Mouse (Mus musculus) adrenal gland, adult 8-10 months (tissue): ENCODE measurements around the gene Vps26b. TPM values are rescaled to one million over a fixed set of nuclear protein-coding genes. Genes with fewer than 3 reads are reported as not detected.

Source experiments
- DNase-seq: peaks from one replicate; pipeline ENCODE4 v3.0.0; 2022
- total RNA-seq, 4 experiments: library from RNA; stranded (reverse); gene quantifications; 2 replicates each; pipeline ENCODE4 v1.2.4; 2022

The Vps26b gene
- total RNA-seq, 4 experiments from 2014 or later = 42.2 to 49.8 (median 44.1) TPM

GRCm38 (mm10) chr9:26993900-26994299, 36.0 kb downstream of the Vps26b start:
- DNase-seq = no peak

- DNase-seq = no peak
Observed at GRCm38 (mm10) chr9:26993118-26993517, 36.7 kb downstream of the Vps26b start.

GRCm38 (mm10) chr9:26990181-26990580, 39.7 kb downstream of the Vps26b start:
- DNase-seq = no peak

DNA sequence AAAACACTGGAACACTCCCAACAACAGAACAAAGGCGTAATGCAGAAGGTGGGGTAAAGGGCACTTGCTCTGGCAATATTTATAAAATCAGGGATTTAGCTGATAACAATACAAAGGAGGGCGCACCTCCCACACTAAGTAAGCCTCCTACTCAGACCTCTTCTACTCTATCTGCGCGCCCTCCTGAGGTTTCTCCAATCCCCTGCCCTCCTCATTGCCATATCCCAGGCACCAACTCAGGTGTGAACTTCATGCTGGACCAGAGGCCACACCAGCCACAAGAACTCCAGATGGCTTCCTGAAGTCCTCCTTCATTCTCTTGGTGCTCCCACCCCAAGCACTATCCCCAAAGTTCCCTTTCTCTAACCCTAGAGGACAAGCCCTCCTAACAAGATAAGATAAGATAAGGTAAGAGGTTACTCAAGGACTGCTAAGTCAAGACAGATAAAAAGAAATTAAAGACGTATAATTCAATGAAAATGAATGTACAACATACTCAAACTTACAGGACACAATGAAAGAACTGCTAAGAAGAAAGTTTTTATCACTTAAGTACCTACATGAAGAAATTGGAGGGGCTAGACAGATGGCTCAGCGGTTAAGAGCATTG, 44.1 kb downstream of the Vps26b start:
- no peak for DNase-seq

DNA sequence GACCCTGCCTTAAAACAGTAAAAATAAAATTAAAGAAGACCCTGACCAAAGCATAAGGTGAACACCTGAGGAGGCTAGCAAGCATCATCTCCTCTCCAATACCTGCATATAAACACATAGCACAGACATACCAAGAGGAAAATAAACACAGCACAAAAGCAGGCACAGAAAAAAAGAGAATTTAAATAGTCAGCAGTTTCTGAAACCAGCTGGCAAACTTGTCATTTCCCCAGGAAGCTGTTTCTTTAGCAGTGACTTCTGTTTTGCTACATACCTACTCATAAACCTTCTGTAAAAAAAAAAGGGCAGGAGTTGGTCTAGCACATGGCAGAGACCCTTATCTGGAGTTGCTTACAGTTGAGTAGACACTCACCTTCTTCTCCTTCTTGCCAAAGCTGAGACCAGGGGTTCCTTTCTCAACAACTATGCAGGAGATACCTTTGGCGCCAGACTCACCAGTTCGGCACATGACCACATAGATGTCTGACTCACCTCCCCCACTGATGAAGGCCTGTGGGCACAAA, 44.7 kb downstream of the Vps26b start:
- no peak for DNase-seq

- no peak for DNase-seq
Observed at GRCm38 (mm10) chr9:26978776-26979175, 51.1 kb downstream of the Vps26b start.

- no peak for DNase-seq
Observed at GRCm38 (mm10) chr9:26977754-26978153, 52.1 kb downstream of the Vps26b start.

Other genes starting within 250 kb of the Vps26b start
- 10 to 100 TPM in 2 of 4 experiments, 1 to 10 TPM in 2; 4.8 to 23.3 (median 10.1) TPM for gene Glb1l2, start 223.6 kb downstream of the Vps26b start, total RNA-seq
- 1 to 10 TPM; 1.1 to 2.6 (median 1.6) TPM for gene Glb1l3, start 169.2 kb downstream of the Vps26b start, total RNA-seq
- gene Gm1110, start 107.0 kb downstream of the Vps26b start, total RNA-seq = not detected
- 10 to 100 TPM; 88.0 to 99.3 (median 96.0) TPM for gene Acad8, start 30.5 kb downstream of the Vps26b start, total RNA-seq
- 10 to 100 TPM; 44.9 to 56.8 (median 49.1) TPM for gene Thyn1, start 30.4 kb downstream of the Vps26b start, total RNA-seq
- gene Ncapd3, start 110 bp upstream of the Vps26b start, total RNA-seq = 10 to 100 TPM; 13.0 to 20.1 (median 16.3) TPM
- gene Jam3, start 125.4 kb upstream of the Vps26b start, total RNA-seq = 10 to 100 TPM; 40.4 to 55.7 (median 47.1) TPM